Mouse (Mus musculus): Measurements from ENCODE around the gene Arhgap20. TPM values are rescaled to one million over a fixed set of nuclear protein-coding genes. Genes with fewer than 3 reads are reported as not detected.
A peak's percentile ranks its signal among the peaks of the same experiment; 100 is the strongest.

The Arhgap20 gene
- polyA plus RNA-seq, 1 experiment from 2014 or later = 18.3 TPM

- Histone ChIP-seq H3K9ac (peak overlapping the region; percentile 91), H3K4me3 (peak overlapping the region; percentile 92), H3K36me3 (replicated peaks) (no peaks in the 10 kb centered on the region), H3K9me3 (no peaks in the 10 kb centered on the region), H3K27ac (peak overlapping the region; percentile 92), H3K4me1 (peaks cover 23% of the 10 kb centered on the region), H3K27me3 (replicated peaks) (peaks cover 3% of the 10 kb centered on the region), H3K4me2 (peak overlapping the region; percentile 85)
- ATAC-seq (replicated peaks) = peak; percentile 21
- under 1% methylated on average over 29 of the region's 29 CpGs for WGBS
Measured at GRCm38 (mm10) chr9:51766175-51767062, 1.3 kb downstream of the Arhgap20 start.

- Histone ChIP-seq H3K36me3 (replicated peaks) (no peaks in the 10 kb centered on the region), H3K27ac (no peak overlapping the region), H3K9me3 (no peaks in the 10 kb centered on the region), H3K9ac (no peak overlapping the region), H3K4me1 (no peaks in the 10 kb centered on the region), H3K4me3 (no peak overlapping the region), H3K27me3 (replicated peaks) (no peaks in the 10 kb centered on the region), H3K4me2 (no peak overlapping the region)
- ATAC-seq (replicated peaks) = no peak
- whole genome bisulfite sequencing = 81% methylated on average over 3 of the region's 3 CpGs
Measured at GRCm38 (mm10) chr9:51774201-51774600, 9.1 kb downstream of the Arhgap20 start.

- H3K27ac ChIP-seq = no peak overlapping the region
- WGBS = 78% methylated on average over 2 of the region's 2 CpGs
- no peak for ATAC-seq (replicated peaks)
- no peaks in the 10 kb centered on the region for H3K36me3 ChIP-seq (replicated peaks)
- H3K4me1 ChIP-seq = no peaks in the 10 kb centered on the region
- H3K4me3 ChIP-seq = no peak overlapping the region
- H3K27me3 ChIP-seq (replicated peaks) = no peaks in the 10 kb centered on the region
- no peak overlapping the region for H3K9ac ChIP-seq
- H3K9me3 ChIP-seq = no peaks in the 10 kb centered on the region
- H3K4me2 ChIP-seq = no peak overlapping the region
Measured at GRCm38 (mm10) chr9:51776459-51776858, 11.3 kb downstream of the Arhgap20 start.

GRCm38 (mm10) chr9:51777180-51777579 is 12.0 kb downstream of the Arhgap20 start:
- no peak overlapping the region for H3K4me3 ChIP-seq
- H3K27ac ChIP-seq = no peak overlapping the region
- no peaks in the 10 kb centered on the region for H3K9me3 ChIP-seq
- no peaks in the 10 kb centered on the region for H3K27me3 ChIP-seq (replicated peaks)
- no peak overlapping the region for H3K9ac ChIP-seq
- H3K4me2 ChIP-seq = no peak overlapping the region
- WGBS = 12% methylated on average over 1 of the region's 1 CpGs
- no peak for ATAC-seq (replicated peaks)
- no peaks in the 10 kb centered on the region for H3K4me1 ChIP-seq
- no peaks in the 10 kb centered on the region for H3K36me3 ChIP-seq (replicated peaks)

GRCm38 (mm10) chr9:51779232-51779631 is 14.1 kb downstream of the Arhgap20 start:
- Histone ChIP-seq H3K9ac (no peak overlapping the region), H3K27ac (no peak overlapping the region), H3K4me3 (no peak overlapping the region), H3K4me1 (no peaks in the 10 kb centered on the region), H3K4me2 (no peak overlapping the region), H3K36me3 (replicated peaks) (no peaks in the 10 kb centered on the region), H3K27me3 (replicated peaks) (no peaks in the 10 kb centered on the region), H3K9me3 (no peaks in the 10 kb centered on the region)
- no peak for ATAC-seq (replicated peaks)
- 89% methylated on average over 5 of the region's 5 CpGs for WGBS

- no peaks in the 10 kb centered on the region for H3K4me1 ChIP-seq
- no peaks in the 10 kb centered on the region for H3K36me3 ChIP-seq (replicated peaks)
- no peak overlapping the region for H3K9ac ChIP-seq
- H3K9me3 ChIP-seq = no peaks in the 10 kb centered on the region
- H3K27me3 ChIP-seq (replicated peaks) = no peaks in the 10 kb centered on the region
- no peak for ATAC-seq (replicated peaks)
- no peak overlapping the region for H3K4me2 ChIP-seq
- H3K27ac ChIP-seq = no peak overlapping the region
- WGBS = 91% methylated on average over 7 of the region's 7 CpGs
- no peak overlapping the region for H3K4me3 ChIP-seq
Measured at GRCm38 (mm10) chr9:51781092-51781491, 16.0 kb downstream of the Arhgap20 start.

- Histone ChIP-seq H3K4me1 (no peaks in the 10 kb centered on the region), H3K4me2 (no peak overlapping the region), H3K4me3 (no peak overlapping the region), H3K9ac (no peak overlapping the region), H3K27me3 (replicated peaks) (no peaks in the 10 kb centered on the region), H3K36me3 (replicated peaks) (no peaks in the 10 kb centered on the region), H3K9me3 (no peaks in the 10 kb centered on the region), H3K27ac (no peak overlapping the region)
- 36% methylated on average over 6 of the region's 6 CpGs for WGBS
- no peak for ATAC-seq (replicated peaks)
Measured at GRCm38 (mm10) chr9:51787380-51787779, 22.2 kb downstream of the Arhgap20 start.

- no peak overlapping the region for H3K9ac ChIP-seq
- H3K4me2 ChIP-seq = no peak overlapping the region
- whole genome bisulfite sequencing = 85% methylated on average over 1 of the region's 1 CpGs
- no peaks in the 10 kb centered on the region for H3K4me1 ChIP-seq
- ATAC-seq (replicated peaks) = no peak
- H3K4me3 ChIP-seq = no peak overlapping the region
- no peaks in the 10 kb centered on the region for H3K27me3 ChIP-seq (replicated peaks)
- H3K9me3 ChIP-seq = no peaks in the 10 kb centered on the region
- H3K27ac ChIP-seq = no peak overlapping the region
- H3K36me3 ChIP-seq (replicated peaks) = no peaks in the 10 kb centered on the region
Measured at GRCm38 (mm10) chr9:51788466-51788865, 23.3 kb downstream of the Arhgap20 start.

- Histone ChIP-seq H3K36me3 (replicated peaks) (no peaks in the 10 kb centered on the region), H3K9ac (no peak overlapping the region), H3K4me3 (no peak overlapping the region), H3K27ac (no peak overlapping the region), H3K4me2 (no peak overlapping the region), H3K9me3 (no peaks in the 10 kb centered on the region), H3K27me3 (replicated peaks) (no peaks in the 10 kb centered on the region), H3K4me1 (no peaks in the 10 kb centered on the region)
- 63% methylated on average over 6 of the region's 6 CpGs for WGBS
- no peak for ATAC-seq (replicated peaks)
Measured at GRCm38 (mm10) chr9:51795206-51795605, 30.1 kb downstream of the Arhgap20 start.

GRCm38 (mm10) chr9:51798251-51798650 is 33.1 kb downstream of the Arhgap20 start:
- no peaks in the 10 kb centered on the region for H3K27me3 ChIP-seq (replicated peaks)
- no peak overlapping the region for H3K27ac ChIP-seq
- no peaks in the 10 kb centered on the region for H3K4me1 ChIP-seq
- H3K9ac ChIP-seq = no peak overlapping the region
- ATAC-seq (replicated peaks) = no peak
- 87% methylated on average over 5 of the region's 5 CpGs for WGBS
- no peak overlapping the region for H3K4me2 ChIP-seq
- no peaks in the 10 kb centered on the region for H3K36me3 ChIP-seq (replicated peaks)
- H3K9me3 ChIP-seq = no peaks in the 10 kb centered on the region
- no peak overlapping the region for H3K4me3 ChIP-seq

- Histone ChIP-seq H3K4me3 (no peak overlapping the region), H3K4me2 (no peak overlapping the region), H3K27me3 (replicated peaks) (no peaks in the 10 kb centered on the region), H3K36me3 (replicated peaks) (no peaks in the 10 kb centered on the region), H3K9ac (no peak overlapping the region), H3K9me3 (no peaks in the 10 kb centered on the region), H3K4me1 (no peaks in the 10 kb centered on the region), H3K27ac (no peak overlapping the region)
- WGBS = 90% methylated on average over 9 of the region's 9 CpGs
- no peak for ATAC-seq (replicated peaks)
Measured at GRCm38 (mm10) chr9:51799156-51799555, 34.0 kb downstream of the Arhgap20 start.

- H3K36me3 ChIP-seq (replicated peaks) = no peaks in the 10 kb centered on the region
- no peak overlapping the region for H3K4me2 ChIP-seq
- WGBS = 86% methylated on average over 3 of the region's 3 CpGs
- no peaks in the 10 kb centered on the region for H3K9me3 ChIP-seq
- no peak overlapping the region for H3K27ac ChIP-seq
- ATAC-seq (replicated peaks) = no peak
- H3K4me1 ChIP-seq = no peaks in the 10 kb centered on the region
- no peak overlapping the region for H3K9ac ChIP-seq
- no peak overlapping the region for H3K4me3 ChIP-seq
- no peaks in the 10 kb centered on the region for H3K27me3 ChIP-seq (replicated peaks)
Measured at GRCm38 (mm10) chr9:51807272-51807671, 42.1 kb downstream of the Arhgap20 start.

GRCm38 (mm10) chr9:51812931-51813330 is 47.8 kb downstream of the Arhgap20 start:
- no peaks in the 10 kb centered on the region for H3K27me3 ChIP-seq (replicated peaks)
- no peak overlapping the region for H3K4me3 ChIP-seq
- no peaks in the 10 kb centered on the region for H3K4me1 ChIP-seq
- no peak overlapping the region for H3K4me2 ChIP-seq
- no peaks in the 10 kb centered on the region for H3K9me3 ChIP-seq
- ATAC-seq (replicated peaks) = no peak
- no peak overlapping the region for H3K9ac ChIP-seq
- 87% methylated on average over 1 of the region's 1 CpGs for WGBS
- no peak overlapping the region for H3K27ac ChIP-seq
- no peaks in the 10 kb centered on the region for H3K36me3 ChIP-seq (replicated peaks)

All from midbrain, embryonic 15.5 days (tissue).